Mouse (Mus musculus) retina, postnatal 1 day (tissue): ENCODE data around the gene Brca2.

Experiments
- DNase-seq: peaks from one replicate; pipeline ENCODE4 v3.0.0-alpha.2; 2012

The Brca2 gene

GRCm38 (mm10) chr5:150566226-150566625 lies 43.8 kb downstream of the Brca2 start:
- DNase-seq = no peak

GRCm38 (mm10) chr5:150566971-150567370 lies 44.5 kb downstream of the Brca2 start:
- no peak for DNase-seq

DNA sequence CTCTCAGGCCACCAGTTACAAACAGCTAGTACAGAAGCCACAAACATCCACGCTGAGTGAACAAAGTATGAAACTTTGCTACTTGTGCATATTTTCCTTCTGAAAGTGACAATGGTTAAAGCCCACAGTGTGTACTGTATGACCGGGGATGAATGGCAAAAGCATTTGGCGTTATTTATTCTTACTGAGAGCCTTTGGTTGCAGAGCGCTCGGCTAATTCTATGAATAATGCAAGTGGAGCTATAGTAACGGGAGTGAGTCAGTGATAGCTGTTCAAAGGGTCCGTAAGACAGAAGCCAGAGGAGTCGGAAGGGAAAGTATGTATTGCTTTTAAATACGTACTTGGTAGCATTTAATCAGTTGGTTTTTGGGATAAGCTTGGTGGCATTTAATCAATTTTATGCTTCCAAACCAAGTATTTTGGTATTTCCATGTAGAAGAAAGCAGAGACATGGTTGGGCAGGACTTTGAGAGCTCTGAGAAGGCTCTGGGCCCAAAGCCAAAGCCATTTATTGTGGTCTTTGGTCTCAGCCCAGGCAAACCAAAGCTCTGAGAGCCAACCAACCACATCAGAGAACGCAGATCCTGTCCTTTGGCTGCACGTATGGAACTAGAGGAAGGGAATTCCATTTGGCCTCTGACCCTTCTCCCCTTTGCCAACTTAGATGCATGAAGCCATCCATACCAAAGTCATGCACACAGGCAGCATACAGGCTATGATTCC lies 48.2 kb downstream of the Brca2 start:
- DNase-seq = no peak

- no peak for DNase-seq
These were observed 52.0 kb downstream of the Brca2 start for GRCm38 (mm10) chr5:150574403-150574802.

DNA sequence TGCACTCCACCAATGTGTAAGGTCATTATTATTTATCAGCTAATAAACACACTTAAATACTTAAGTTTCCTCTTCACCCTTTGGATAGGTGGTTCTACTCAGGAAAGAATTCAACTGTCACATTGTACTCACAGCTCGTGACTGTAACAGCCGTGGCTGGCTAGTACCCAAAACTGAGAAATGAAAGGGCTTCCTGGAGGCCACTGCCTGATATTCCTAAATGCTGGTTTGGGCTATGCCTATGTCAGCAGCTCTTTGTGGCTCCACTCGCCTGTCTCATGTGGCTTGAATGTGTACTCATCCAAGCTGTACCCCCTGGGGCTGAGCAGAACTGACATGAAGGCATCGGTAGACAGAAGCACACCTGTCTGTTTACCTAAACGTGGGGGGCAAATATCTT lies 52.5 kb downstream of the Brca2 start:
- DNase-seq = no peak

DNA sequence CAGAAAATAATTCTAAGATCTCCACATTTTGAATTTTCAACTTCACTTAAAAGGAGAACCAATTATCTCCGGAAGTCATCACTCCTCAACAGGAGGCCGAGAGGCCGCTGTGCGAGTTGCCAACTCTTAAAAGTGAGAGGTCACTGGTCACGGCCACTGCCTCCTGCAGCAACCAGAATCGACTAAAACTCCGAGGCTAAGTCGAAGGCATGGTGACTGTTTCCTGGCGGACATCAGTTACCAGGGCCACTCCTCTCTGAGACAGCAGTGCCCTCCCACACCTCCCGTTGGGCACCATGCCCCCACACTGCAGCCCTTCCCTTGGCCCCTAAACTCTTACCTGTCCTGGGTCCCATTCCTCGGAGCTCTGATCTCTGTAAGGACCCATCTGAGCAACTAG lies 54.4 kb downstream of the Brca2 start:
- DNase-seq = no peak

- no peak for DNase-seq
These were observed 56.3 kb downstream of the Brca2 start for GRCm38 (mm10) chr5:150578613-150579171.

DNA sequence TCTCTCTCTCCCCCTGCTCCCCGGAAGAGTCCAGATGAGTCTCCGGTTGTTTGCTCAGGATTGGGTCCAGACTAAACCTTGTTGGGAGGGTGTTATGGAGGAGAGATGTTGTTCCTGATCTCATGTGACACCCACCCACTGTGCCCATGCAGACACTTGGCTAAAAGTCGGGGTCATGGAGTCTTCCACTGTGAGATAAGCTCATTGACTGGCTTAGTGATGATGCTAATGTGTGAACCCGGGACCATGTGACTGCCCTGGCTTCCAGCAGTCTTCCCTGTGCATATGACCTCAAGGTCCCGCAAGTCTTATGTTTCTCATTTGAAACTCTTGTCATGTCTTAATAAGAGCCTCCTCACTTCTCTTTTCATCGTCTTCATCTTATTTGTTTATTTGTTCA lies 58.8 kb downstream of the Brca2 start:
- peak; percentile 40 for DNase-seq

GRCm38 (mm10) chr5:150583181-150583580 lies 60.8 kb downstream of the Brca2 start:
- no peak for DNase-seq

DNA sequence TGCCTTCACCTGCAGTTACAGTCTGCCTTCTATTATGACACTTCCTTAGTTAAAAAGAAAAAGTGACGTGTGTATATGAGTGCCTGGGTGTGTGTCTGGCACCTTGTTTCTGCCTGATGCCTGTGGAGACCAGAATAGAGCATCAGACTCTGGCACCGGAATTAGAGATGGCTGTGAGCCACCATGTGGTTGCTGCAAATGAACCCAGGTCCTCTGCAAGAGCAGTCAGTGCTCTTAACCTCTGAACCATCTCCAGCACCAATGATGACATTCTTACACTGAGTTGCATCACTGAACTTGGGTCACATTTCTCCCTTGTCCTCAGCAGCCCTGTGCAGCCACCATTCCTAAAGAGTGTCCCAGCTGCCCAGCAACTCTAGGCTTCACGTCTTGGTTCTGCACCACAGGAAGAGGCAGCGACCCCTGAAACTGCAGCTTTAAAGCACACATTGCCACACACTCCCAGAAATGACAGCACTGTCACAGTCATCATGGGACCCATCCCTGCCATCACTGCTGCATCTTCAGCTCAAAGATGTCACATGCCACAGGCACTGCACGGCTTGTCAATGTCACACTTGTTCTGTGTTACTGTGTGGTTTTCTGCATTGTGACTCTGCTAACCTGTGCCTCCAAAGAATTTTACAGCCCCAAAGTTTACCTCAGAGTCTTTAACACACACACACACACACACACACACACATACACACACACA lies 61.3 kb downstream of the Brca2 start:
- no peak for DNase-seq

DNA sequence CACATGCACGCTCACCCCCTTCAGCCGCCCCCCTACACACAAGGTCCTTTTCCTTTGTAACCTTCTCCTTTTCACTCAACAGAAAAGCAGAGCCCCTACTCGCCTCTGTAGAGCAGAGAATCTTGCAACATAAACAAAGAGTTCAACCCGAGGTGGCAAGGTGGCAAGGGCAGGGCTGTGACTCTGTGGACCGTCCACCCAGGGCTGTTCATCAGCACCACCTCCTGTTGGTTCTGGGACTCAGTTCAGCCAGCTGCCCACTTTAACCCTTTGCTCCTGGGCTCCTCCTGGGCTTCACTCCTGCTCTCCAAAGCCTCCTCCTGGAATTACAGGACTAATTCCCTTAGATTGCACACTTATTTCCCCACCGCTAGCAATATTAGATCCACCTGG lies 61.9 kb downstream of the Brca2 start:
- no peak for DNase-seq

- no peak for DNase-seq
These were observed 67.5 kb downstream of the Brca2 start for GRCm38 (mm10) chr5:150589945-150590344.

GRCm38 (mm10) chr5:150592186-150592903 lies 69.9 kb downstream of the Brca2 start:
- no peak for DNase-seq

GRCm38 (mm10) chr5:150592904-150593755 lies 70.7 kb downstream of the Brca2 start:
- peak; percentile 22 for DNase-seq

- DNase-seq = peak; percentile 62
These were observed 71.6 kb downstream of the Brca2 start for GRCm38 (mm10) chr5:150593756-150594648.

DNA sequence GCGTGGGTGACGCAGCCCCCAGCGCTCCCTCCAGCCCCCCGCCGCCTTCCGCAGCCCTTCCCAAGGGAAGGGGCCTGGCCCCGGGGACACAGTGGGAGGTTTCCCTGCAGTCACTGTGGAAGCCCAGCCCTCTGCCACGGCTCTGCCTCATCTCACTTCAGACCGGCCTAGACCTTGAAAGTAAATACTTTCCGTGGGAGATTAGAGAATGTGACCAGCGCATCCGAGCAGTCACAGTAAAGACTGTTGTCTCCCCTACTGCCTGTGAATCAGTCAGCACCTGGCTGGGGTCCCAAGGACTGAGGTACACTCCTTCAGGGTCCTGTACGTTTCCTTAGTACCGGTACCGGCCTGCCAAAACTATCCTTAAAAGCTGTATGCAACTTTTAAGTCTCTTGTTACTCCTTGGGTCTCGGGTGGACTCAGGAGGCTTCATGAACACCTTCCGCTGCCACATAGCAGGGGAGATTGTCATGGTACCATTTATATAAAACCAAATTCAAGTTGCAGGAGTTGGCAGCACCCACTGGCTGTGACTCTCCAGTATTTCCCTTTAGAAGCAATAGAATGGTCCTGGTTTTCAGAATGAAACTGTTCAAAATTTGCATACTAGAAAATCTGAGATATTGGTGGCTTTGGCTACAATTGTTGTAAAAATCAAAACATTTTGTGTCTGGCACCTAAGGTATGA lies 72.4 kb downstream of the Brca2 start:
- DNase-seq = no peak

- DNase-seq = no peak
These were observed 73.1 kb downstream of the Brca2 start for GRCm38 (mm10) chr5:150595366-150596016.

DNA sequence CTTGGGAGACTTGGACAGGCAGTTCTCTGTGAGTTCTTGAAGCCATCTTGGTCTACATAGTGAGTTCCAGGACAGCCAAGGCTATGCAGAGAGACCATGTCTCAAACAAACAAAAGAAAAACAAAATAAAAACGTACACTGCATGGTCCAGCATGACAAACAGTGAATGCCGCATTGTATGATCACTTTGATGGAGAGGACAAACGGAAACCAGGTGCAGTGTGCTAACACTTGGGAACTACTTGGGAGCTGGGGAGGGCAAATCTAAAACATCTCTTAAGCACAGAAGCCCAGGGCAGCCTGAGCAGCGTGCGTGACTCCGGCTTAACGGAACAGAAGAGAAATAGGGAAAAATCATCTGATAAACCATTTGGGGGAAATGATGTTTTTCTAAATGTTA lies 74.7 kb downstream of the Brca2 start, which contains the start of gene N4bp2l1:
Gene N4bp2l1 (minus strand): TSS at position 101 of the 400 bp plus-strand sequence.
- DNase-seq = no peak

DNA sequence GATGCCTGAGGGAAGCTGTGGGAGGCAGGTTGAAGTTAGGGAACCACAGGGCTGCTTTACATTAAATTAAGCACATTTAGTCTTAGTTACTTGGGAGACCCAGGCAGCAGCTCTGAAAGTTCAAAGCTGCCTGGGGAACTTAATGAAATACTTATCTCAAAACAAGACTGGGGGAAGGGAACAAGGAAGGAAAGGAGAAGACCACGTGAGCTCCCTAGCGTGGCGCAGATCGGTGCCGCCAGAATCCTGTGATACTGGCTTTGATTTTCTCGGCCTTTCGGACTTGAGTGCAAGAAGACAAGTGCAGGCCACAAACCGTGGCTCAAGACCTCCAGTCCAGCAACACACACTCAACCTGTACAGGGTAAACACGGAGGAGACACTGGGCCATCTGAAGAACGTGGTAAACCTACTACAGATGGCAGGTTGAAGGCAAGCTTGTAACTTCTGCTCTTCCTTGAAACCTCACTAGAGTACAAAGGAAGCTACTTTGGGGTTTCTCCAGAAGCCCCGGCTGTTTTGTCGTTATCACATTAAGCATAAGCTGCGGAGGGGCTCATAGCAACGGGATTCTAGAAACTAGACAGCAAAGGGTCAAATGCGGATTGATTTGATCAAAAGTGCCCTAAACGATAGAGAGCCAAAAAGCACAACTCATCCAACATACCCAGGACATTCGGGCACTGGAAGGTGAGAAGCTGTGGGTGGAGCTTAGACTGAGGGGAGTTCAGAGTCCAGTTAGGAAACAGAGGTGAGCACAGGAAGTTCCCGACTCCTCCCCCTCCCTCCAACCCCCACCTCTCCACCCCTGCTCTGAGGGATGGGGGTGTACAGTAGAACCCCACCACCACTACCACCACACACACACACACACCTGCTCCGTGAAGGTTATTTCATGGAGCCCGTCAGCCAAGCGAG lies 76.0 kb downstream of the Brca2 start:
- DNase-seq = no peak
